Mouse (Mus musculus) embryonic facial prominence, embryonic 14.5 days (tissue): ENCODE results near the gene Vmn1r68. TPM values are rescaled to one million over a fixed set of nuclear protein-coding genes. Genes with fewer than 3 reads are reported as not detected.
A peak's percentile ranks its signal among the peaks of the same experiment; 100 is the strongest.

Experiments used
- ATAC-seq: fragments of 200-750 bp; cut with Nextera tagmentation; 2 replicates; pipeline ENCODE4 v1.8.0; 2017; ENCODE audit warnings: low read depth, moderate number of reproducible peaks, moderate TSS enrichment
- DNase-seq: peaks from one replicate; pipeline ENCODE4 v3.0.0-alpha.2; 2015; ENCODE audit warnings: low spot score
- H3K27ac ChIP-seq: fragments of 300-500 bp; sonication (generic); replicated peaks from 2 replicates; pipeline ENCODE4 v1.5.1; 2014; ENCODE audit warnings: low read depth, mild to moderate bottlenecking, low read length, moderate library complexity
- H3K27me3 ChIP-seq: fragments of 300-500 bp; sonication (generic); replicated peaks from 2 replicates; pipeline ENCODE4 v1.6.1; 2014; ENCODE audit warnings: low read length; ENCODE audit not compliant: control insufficient read depth, insufficient read depth
- H3K36me3 ChIP-seq: fragments of 300-500 bp; sonication (generic); 2 replicates; pipeline ENCODE4 v1.6.1; 2014; ENCODE audit warnings: low read length, mixed read lengths; ENCODE audit not compliant: control insufficient read depth, insufficient read depth
- H3K4me1 ChIP-seq: fragments of 300-500 bp; sonication (generic); 2 replicates; pipeline ENCODE4 v1.6.1; 2014; ENCODE audit warnings: antibody characterized with exemption, low read length; ENCODE audit not compliant: control insufficient read depth, insufficient read depth
- H3K4me2 ChIP-seq: fragments of 300-500 bp; sonication (generic); 2 replicates; pipeline ENCODE4 v1.6.1; 2014; ENCODE audit warnings: low read depth, mild to moderate bottlenecking, low read length, moderate library complexity, mixed read lengths
- H3K4me3 ChIP-seq: fragments of 300-500 bp; sonication (generic); 2 replicates; pipeline ENCODE4 v1.5.1; 2014; ENCODE audit warnings: low read depth, mild to moderate bottlenecking, low read length
- H3K9ac ChIP-seq: fragments of 300-500 bp; sonication (generic); 2 replicates; pipeline ENCODE4 v1.6.1; 2014; ENCODE audit warnings: low read depth, mild to moderate bottlenecking, low read length, moderate library complexity, mixed read lengths
- H3K9me3 ChIP-seq: fragments of 300-500 bp; sonication (generic); 2 replicates; pipeline ENCODE4 v1.6.1; 2016; ENCODE audit warnings: low read length; ENCODE audit not compliant: control insufficient read depth
- WGBS: fragments of 180-500 bp; shearing (Covaris S2); extraction: QIAGEN DNeasy Blood & Tissue Kit; methylation state at CpG from one replicate; pipeline ENCODE4 v1.1.7; 2014; 5-methylcytosine and 5-hydroxymethylcytosine counted together
- polyA plus RNA-seq: library from polyadenylated mRNA; unstranded; fragments of >200 nt; fragmentation: Nextera tagmentation; extraction: Ambion mirVana; gene quantifications from 2 replicates; pipeline ENCODE4 v1.2.1, GENCODE M21; 2014

Vmn1r68 gene
- polyA plus RNA-seq, result not detected in 2 replicates

DNA sequence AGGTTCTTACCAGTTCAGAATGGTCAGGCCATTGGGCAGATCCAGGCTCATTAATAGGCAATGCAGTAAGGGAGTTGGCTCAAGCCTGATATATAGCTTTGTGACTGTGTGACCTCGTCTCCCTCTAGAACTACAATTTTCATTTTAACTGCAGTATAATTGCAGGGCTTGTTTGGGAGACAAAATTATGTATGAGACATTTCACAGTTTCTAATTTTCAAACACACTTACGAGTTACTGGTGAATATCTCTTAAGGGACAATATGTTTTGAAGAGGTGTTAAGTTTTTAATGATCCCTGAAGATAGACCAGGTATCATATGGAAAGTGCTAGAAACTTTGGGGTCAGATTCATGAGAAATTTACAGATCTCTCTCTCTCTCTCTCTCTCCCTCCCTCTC, at the start of gene Vmn1r68:
TSS of gene Vmn1r68 (minus strand) at position 101 of the 400 bp plus-strand sequence.
- DNase-seq (no peak), ATAC-seq (no peak)
- no peak within 1 kb of the TSS for H3K4me3 ChIP-seq
- H3K9me3 ChIP-seq, result peaks cover 16% of the 10 kb centered on the region; the same call in 1 of the 2 replicates
- no peaks in the 10 kb centered on the region for H3K27me3 ChIP-seq
- H3K4me1 ChIP-seq, result no peaks in the 10 kb centered on the region
- H3K27ac ChIP-seq, result no peak within 1 kb of the TSS
- no peak within 1 kb of the TSS for H3K9ac ChIP-seq
- no peak within 1 kb of the TSS for H3K4me2 ChIP-seq
- whole genome bisulfite sequencing, result 62% methylated on average over 2 of the region's 2 CpGs
- H3K36me3 ChIP-seq, result no peaks in the 10 kb centered on the region

DNA sequence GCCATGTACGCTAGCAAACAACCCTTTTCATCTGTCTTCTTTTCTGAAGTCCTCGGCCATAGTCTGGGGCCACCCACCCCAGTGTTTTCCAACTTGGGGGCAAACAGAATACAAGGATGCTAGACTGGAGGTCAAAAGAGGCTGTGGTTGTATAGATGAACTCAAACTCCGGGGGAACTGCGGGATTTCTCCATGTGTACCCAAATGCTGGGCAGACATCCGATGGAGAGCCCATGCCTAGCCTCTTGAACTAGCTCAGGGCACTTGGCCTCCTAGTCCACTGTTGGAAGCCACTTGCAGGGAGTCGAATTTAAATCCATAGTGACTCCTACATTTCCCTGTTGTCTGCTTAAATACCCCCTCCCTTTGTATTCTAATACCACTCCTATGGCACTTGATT, 62.7 kb downstream of the Vmn1r68 start:
- ATAC-seq (no peak), DNase-seq (no peak)
- H3K4me2 ChIP-seq, result peak overlapping the region; percentile 78
- H3K36me3 ChIP-seq, result peaks cover 21% of the 10 kb centered on the region
- no peak overlapping the region for H3K9ac ChIP-seq
- no peaks in the 10 kb centered on the region for H3K27me3 ChIP-seq
- no peak overlapping the region for H3K27ac ChIP-seq
- H3K4me3 ChIP-seq, result peak overlapping the region; percentile 67
- no peaks in the 10 kb centered on the region for H3K9me3 ChIP-seq
- peaks cover 10% of the 10 kb centered on the region; the same call in 1 of the 2 replicates for H3K4me1 ChIP-seq
- 32% methylated on average over 6 of the region's 6 CpGs for WGBS

DNA sequence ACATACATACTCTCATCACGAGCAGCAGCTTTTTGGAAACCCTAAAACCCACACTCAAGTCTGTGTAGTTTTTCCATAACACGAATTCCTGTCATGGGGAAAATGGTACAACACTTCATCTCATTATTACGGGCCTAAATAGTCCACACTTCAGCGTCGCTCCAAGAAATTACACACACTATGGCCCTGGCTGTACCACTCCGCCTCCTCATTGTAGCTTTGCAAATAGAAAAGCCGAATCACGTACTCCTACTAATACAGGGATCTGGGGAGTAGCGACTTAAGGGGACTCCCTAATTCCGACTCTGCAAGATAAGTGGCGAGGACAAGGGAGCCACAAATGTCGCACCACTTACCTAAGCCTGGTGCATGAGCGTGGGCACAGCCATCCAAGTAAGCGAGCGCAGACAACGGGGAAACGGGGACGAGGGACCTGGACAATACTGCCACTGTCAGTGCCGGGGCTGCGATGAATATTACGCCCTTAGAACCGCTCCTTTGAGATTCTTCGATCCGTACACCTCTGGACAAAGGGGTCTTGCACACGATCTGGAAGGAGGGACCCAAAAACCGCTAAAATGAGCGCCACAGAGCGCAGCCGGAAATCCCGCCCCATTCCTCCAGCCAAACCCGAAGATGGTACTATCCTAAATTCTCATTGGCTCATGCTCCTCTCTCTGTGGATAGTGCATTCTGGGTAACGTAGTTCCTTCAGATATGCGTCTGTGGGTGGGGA, 63.3 kb downstream of the Vmn1r68 start, which contains the start of gene Zik1:
TSS of gene Zik1 (minus strand) at position 609 of the 736 bp plus-strand sequence.
- H3K27ac ChIP-seq, result 0 out of 2 replicates have a peak within 1 kb of the TSS, but pooled peaks have one; percentile 64
- DNase-seq (peak; percentile 96), ATAC-seq (peak; percentile 99)
- H3K36me3 ChIP-seq, result peaks cover 27% of the 10 kb centered on the region
- 1% methylated on average over 32 of the region's 33 CpGs for WGBS
- H3K4me3 ChIP-seq, result peak within 1 kb of the TSS; percentile 67
- H3K9ac ChIP-seq, result peak within 1 kb of the TSS; percentile 82
- H3K4me1 ChIP-seq, result peaks cover 10% of the 10 kb centered on the region; the same call in 1 of the 2 replicates
- no peaks in the 10 kb centered on the region for H3K9me3 ChIP-seq
- no peaks in the 10 kb centered on the region for H3K27me3 ChIP-seq
- H3K4me2 ChIP-seq, result peak within 1 kb of the TSS; percentile 78

DNA sequence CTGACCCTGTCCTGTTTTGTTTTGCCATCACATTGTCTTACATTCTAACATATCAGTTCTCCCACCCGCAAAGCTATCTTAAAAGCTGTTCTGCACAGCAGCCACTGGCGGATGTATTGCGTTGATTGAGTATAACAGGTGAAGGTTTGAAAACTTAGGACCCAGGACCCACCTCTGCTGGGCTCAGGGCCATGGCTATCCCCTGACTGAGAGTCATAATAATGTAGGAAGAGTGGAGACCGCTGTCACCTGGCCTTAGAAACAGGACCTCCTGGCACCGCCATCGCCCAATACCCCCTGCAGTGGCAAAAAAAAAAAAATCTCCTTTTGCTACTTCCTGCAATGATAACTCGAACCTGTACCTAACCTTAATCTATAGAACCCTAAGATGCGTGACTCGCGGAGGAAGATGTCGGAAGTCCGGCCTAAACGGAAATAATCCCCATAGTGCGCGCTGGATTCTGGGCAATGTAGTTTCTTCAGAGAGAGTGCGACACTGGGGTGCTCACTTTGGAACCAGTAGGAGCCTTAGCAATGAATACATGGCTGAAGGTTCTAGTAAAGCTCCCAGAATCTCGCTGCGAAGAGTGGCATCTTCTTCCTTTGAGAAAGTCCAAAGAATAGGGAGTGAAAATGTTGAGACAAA, 77.6 kb downstream of the Vmn1r68 start:
- H3K36me3 ChIP-seq, result no peaks in the 10 kb centered on the region
- H3K4me1 ChIP-seq, result no peaks in the 10 kb centered on the region
- DNase-seq (peak; percentile 15), ATAC-seq (no peak)
- peak overlapping the region; percentile 30 for H3K4me2 ChIP-seq
- no peaks in the 10 kb centered on the region for H3K9me3 ChIP-seq
- 62% methylated on average over 18 of the region's 18 CpGs for WGBS
- no peaks in the 10 kb centered on the region for H3K27me3 ChIP-seq
- H3K9ac ChIP-seq, result no peak overlapping the region
- H3K27ac ChIP-seq, result no peak overlapping the region
- peak overlapping the region; percentile 17 for H3K4me3 ChIP-seq

DNA sequence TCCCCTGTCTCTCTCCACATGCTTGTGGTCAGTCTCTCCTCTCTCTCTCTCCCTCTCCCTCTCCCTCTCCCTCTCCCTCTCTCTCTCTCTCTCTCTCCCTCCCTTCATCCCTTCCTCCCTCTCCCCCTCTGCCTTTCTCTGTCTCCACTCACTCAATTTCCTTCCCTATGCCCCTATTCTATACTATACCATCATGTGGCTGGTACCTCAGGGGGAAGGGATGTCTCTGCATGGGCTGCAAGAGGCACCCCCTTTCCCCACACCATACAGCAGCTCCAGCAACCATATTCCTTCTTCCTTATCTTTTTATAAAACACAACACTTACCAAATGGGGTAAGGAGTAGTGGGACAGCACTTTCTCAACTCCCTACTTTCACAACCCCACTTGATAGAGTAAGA, 78.5 kb downstream of the Vmn1r68 start:
- Histone ChIP-seq H3K4me1 (no peaks in the 10 kb centered on the region), H3K36me3 (no peaks in the 10 kb centered on the region), H3K4me2 (no peak overlapping the region), H3K27me3 (no peaks in the 10 kb centered on the region), H3K27ac (no peak overlapping the region), H3K9ac (no peak overlapping the region), H3K4me3 (no peak overlapping the region), H3K9me3 (no peaks in the 10 kb centered on the region)
- DNase-seq (no peak), ATAC-seq (no peak)

DNA sequence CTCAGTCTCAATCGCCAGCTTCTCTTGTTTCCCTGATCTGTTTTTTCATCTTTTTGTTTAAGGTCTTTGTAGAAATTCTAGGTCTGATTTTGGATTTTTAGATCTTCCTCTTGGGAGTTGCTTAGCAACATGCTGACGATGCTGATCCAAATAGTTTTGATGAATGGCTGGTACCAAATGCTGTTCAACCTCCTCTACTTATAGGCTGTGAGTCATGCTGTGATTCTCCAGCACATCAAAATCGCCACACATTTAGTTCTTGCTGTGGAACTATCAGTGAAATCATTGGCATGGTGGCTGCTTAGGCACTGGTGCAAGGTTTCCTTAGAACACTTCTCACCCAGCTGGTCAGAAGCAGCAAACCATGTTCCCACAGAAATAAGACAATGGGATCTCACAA, 100.1 kb downstream of the Vmn1r68 start:
- ATAC-seq, result no peak
- Histone ChIP-seq H3K4me2 (no peak overlapping the region), H3K9ac (no peak overlapping the region), H3K36me3 (no peaks in the 10 kb centered on the region), H3K27me3 (no peaks in the 10 kb centered on the region), H3K27ac (no peak overlapping the region), H3K9me3 (0 out of 2 replicates have a peak, but pooled peaks cover 6% of the 10 kb centered on the region), H3K4me1 (no peaks in the 10 kb centered on the region), H3K4me3 (no peak overlapping the region)
- WGBS, result 63% methylated on average over 3 of the region's 3 CpGs
- no peak for DNase-seq

Other genes starting within 250 kb of the Vmn1r68 start
- gene Vmn1r67, start 115.2 kb downstream of the Vmn1r68 start, polyA plus RNA-seq, result not detected in 2 replicates
- gene Zik1, start 63.1 kb downstream of the Vmn1r68 start, polyA plus RNA-seq, result 11.3 and 16.1 TPM in 2 replicates
- gene Vmn1r69, start 55.2 kb upstream of the Vmn1r68 start, polyA plus RNA-seq, result not detected in 2 replicates
- not detected in 2 replicates for gene Vmn1r70, start 73.0 kb upstream of the Vmn1r68 start, polyA plus RNA-seq
- gene Nlrp4b, start 129.3 kb upstream of the Vmn1r68 start, polyA plus RNA-seq, result not detected in 2 replicates
- 0.06 TPM in 1 of 2 replicates, not detected in the other for gene Vmn1r71, start 195.9 kb upstream of the Vmn1r68 start, polyA plus RNA-seq